Mouse (Mus musculus) liver, adult (tissue): ENCODE data around the gene Taf1c.

Experiments
- GATA4 ChIP-seq: IDR thresholded peaks from 2 replicates; pipeline ENCODE4 v1.6.1; 2014; ENCODE audit warnings: mild to moderate bottlenecking, low read length; ENCODE audit not compliant: insufficient replicate concordance

The Taf1c gene

DNA sequence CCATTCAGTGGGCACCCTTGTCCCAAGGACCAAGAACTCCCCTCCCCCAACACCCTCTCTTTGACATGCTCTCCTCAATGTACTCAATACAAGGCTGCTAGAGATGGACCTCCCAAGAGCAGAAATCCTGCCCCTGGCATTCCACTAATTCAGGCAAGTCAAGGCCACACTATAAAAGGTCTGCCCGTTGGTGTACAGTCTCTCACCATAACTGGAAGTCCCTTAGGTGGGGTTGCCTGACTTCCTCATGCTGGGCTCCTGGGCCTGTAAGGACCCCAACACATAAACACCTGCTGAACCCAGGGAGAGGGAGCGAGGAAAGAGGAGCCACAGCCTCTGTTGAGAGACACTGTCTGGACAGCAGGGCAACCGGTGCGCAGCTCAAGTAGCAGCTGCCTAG lies 1.3 kb downstream of the Taf1c start:
- no peak for TF ChIP-seq GATA4

GRCm38 (mm10) chr8:119591456-119591855 lies 13.6 kb downstream of the Taf1c start:
- TF ChIP-seq GATA4 = no peak

DNA sequence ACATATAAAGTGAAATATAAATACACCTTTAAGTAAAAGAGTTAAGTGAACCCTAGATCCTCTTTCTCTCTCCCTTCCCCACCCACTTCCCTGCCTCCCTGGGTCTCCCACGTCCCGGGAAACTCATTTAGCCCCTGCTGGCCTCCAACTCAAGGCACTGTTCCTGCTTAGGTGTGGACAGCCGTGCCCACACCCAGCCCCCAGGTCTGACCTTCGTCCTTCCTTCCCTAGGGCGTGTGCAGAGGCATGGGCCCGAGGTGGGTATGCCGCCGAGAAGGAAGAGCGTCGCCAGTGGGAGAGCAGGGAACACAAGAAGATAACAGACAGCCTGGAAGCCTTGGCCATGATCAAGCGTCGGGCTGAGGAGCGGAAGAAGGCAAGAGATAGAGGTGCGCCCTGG lies 14.7 kb downstream of the Taf1c start:
- 0 out of 2 replicates have a peak, but pooled peaks have one; percentile 18 for TF ChIP-seq GATA4

GRCm38 (mm10) chr8:119588844-119589243 lies 16.2 kb downstream of the Taf1c start:
- TF ChIP-seq GATA4 = no peak

- TF ChIP-seq GATA4 = no peak
These were observed 16.7 kb downstream of the Taf1c start for GRCm38 (mm10) chr8:119588321-119588720.

GRCm38 (mm10) chr8:119585901-119586300 lies 19.1 kb downstream of the Taf1c start:
- TF ChIP-seq GATA4 = no peak

- no peak for TF ChIP-seq GATA4
These were observed 24.4 kb downstream of the Taf1c start for GRCm38 (mm10) chr8:119580441-119581161.

- TF ChIP-seq GATA4 = no peak
These were observed 25.9 kb downstream of the Taf1c start for GRCm38 (mm10) chr8:119579096-119579495.

GRCm38 (mm10) chr8:119575366-119575726 lies 29.7 kb downstream of the Taf1c start:
- TF ChIP-seq GATA4 = no peak

- TF ChIP-seq GATA4 = no peak
These were observed 30.3 kb downstream of the Taf1c start, which contains the start of the genes Hsdl1 and Dnaaf1 for GRCm38 (mm10) chr8:119574437-119575365. Gene Hsdl1, minus strand, starts transcription at chr8:119575183. Gene Dnaaf1, plus strand, starts transcription at chr8:119575235.

DNA sequence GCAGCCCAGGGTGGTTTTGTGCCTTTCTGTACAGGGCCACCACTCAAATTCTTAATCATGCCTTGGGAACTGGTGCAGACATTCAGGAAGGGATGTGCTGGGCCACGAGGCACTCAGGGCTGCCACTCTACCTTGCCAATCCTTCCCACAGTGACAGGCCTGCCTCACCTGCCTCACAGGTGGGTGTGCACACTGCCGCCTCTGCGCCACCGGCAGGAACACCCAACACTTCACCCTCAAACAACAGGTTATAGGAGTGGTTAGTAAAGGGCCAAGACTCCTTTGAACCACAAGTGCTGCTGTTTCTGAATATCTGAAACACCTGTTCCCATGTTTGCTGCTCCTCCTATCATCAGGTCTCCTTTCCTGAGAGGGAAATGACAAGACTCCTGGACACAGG lies 32.6 kb downstream of the Taf1c start:
- TF ChIP-seq GATA4 = no peak

DNA sequence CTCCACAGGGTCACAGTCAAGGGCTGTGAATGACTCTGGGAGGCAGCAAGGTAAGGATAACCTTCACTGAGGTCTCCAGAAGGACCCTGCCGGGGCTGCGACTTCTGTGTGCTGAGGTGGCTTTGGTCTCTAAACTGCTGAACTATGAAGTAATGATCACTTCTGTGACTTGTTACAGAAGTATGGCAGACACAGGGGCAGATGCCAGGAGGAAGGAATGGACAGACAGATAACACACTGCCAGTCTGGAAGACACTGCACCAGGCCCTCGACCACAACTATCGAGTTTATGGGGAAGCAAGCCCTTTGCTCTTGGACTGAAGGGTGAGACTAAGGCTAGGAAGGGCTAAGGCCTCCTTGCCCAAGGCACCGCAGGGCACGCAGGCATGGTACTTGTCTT lies 33.9 kb downstream of the Taf1c start:
- TF ChIP-seq GATA4 = no peak

DNA sequence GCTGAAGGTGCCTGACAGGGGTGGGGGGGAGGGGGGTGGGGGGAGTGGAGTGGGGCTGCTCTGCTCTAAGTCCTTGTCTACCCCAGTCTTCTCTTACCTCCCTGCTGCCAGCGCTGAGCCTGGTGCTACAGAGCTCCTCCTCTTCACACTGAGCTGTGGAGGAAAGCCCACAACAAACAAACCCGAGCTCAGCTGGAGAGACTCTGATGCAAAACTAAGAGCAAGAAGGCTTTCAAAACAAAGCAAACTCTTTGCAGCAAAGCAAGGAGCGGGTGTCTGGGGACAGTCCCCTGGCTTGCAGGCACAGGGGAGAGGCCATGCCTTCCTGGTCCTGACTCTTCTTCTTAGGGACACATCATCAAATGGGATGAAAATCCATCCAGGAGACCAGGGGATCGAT lies 35.1 kb downstream of the Taf1c start:
- TF ChIP-seq GATA4 = no peak

- TF ChIP-seq GATA4 = no peak
These were observed 36.1 kb downstream of the Taf1c start for GRCm38 (mm10) chr8:119568951-119569350.

DNA sequence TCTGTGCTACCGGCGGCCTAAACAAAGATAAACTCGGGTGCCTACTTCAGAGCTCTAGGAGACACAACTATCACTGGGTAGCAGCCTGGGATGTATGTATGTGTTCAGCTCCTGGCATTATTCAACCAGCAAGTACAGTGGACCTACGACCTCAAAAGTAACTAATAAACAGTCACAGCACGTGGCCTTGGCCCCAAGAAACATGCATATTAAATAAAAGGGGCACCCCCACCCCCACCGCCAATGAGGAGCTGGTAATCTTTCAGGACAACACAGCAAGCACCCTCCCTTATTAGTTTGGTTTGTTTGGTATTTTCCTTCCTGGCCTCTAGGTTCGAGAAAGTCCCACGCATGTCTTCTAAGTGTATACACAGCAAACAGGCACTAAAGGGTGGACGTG lies 36.8 kb downstream of the Taf1c start:
- TF ChIP-seq GATA4 = no peak

- TF ChIP-seq GATA4 = no peak
These were observed 38.7 kb downstream of the Taf1c start for GRCm38 (mm10) chr8:119566367-119566766.

GRCm38 (mm10) chr8:119563849-119564251 lies 41.2 kb downstream of the Taf1c start:
- TF ChIP-seq GATA4 = no peak

GRCm38 (mm10) chr8:119559402-119559720 lies 45.7 kb downstream of the Taf1c start:
- TF ChIP-seq GATA4 = no peak
